Mouse (Mus musculus): Measurements from ENCODE around the gene 4930556J24Rik.

DNA sequence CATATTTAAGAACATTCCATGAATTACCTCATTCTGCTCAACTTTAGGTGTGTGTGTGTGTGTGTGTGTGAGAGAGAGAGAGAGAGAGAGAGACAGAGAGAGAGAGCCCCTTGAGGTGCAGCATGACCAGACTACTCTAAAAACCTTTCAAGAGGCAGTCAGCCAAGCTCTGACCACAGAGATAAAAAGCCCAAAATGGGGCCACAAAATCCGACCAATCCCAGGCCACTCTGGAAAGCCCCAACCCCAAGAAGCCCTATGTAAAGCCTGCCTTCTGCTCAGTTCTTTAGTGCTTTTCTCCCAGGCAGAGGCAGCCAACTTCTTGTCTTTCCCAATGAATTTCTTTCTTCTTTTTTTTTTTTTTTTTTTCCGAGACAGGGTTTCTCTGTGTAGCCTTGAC lies 15.7 kb downstream of the 4930556J24Rik start:
- TF ChIP-seq CTCF (IDR thresholded peaks at IDR 0.05; ENCODE audit: low read depth) (no peak), EP300 (IDR thresholded peaks at IDR 0.05; ENCODE audit: low read depth) (no peak)

Measured in liver, postnatal 0 days (tissue).